Mouse (Mus musculus): ENCODE measurements around the gene Mpzl3. TPM values are rescaled to one million over a fixed set of nuclear protein-coding genes. Genes with fewer than 3 reads are reported as not detected.

The Mpzl3 gene
- polyA plus RNA-seq, 1 experiment from 2014 or later: 30.8 TPM

DNA sequence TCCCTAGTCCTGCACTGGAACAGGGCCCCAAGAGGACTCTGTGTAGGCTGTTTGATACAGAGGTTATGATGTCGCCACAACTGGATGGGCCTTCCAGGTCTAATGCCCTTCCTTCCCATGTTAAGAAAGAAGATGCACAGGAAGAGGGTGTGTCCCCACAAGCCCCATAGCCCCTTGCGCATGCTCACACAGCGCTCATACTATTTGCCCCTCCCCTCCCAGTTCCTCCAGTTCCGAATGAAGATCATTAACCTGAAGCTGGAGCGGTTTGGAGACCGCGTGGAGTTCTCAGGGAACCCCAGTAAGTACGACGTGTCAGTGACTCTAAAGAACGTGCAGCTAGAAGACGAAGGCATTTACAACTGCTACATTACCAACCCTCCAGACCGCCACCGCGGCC lies 70.2 kb downstream of the Mpzl3 start:
- no peak overlapping the region for H3K4me3 ChIP-seq (ENCODE audit: low read depth, low read length)
- H3K4me1 ChIP-seq (replicated peaks; ENCODE audit: control insufficient read depth, insufficient read depth): no peaks in the 10 kb centered on the region
- H3K9ac ChIP-seq (ENCODE audit: low read length): no peak overlapping the region
- H3K36me3 ChIP-seq (ENCODE audit: control insufficient read depth, insufficient read depth, low read length): no peaks in the 10 kb centered on the region
- no peak overlapping the region for H3K27ac ChIP-seq (replicated peaks)
- 90% methylated on average over 14 of the region's 14 CpGs for WGBS
- ATAC-seq (ENCODE audit: low FRiP score, low TSS enrichment) (no peak), DNase-seq (ENCODE audit: low spot score) (no peak)
- no peak overlapping the region for H3K4me2 ChIP-seq (replicated peaks; ENCODE audit: low read depth)
- TF ChIP-seq CTCF (IDR thresholded peaks at IDR 0.05; ENCODE audit: low read depth): no peak
- TF ChIP-seq EP300 (optimal IDR thresholded peaks at IDR 0.05): no peak
- no peaks in the 10 kb centered on the region for H3K9me3 ChIP-seq (ENCODE audit: control insufficient read depth, low read length)
- no peaks in the 10 kb centered on the region for H3K27me3 ChIP-seq (ENCODE audit: control insufficient read depth, insufficient read depth, low read length)

GRCm38 (mm10) chr9:45126941-45127340 lies 72.0 kb downstream of the Mpzl3 start:
- Histone ChIP-seq H3K9ac (ENCODE audit: low read length) (no peak overlapping the region), H3K9me3 (ENCODE audit: control insufficient read depth, low read length) (no peaks in the 10 kb centered on the region), H3K27me3 (ENCODE audit: control insufficient read depth, insufficient read depth, low read length) (no peaks in the 10 kb centered on the region), H3K4me3 (ENCODE audit: low read depth, low read length) (no peak overlapping the region), H3K4me2 (replicated peaks; ENCODE audit: low read depth) (no peak overlapping the region), H3K4me1 (replicated peaks; ENCODE audit: control insufficient read depth, insufficient read depth) (no peaks in the 10 kb centered on the region), H3K36me3 (ENCODE audit: control insufficient read depth, insufficient read depth, low read length) (no peaks in the 10 kb centered on the region), H3K27ac (replicated peaks) (no peak overlapping the region)
- ATAC-seq (ENCODE audit: low FRiP score, low TSS enrichment) (no peak), DNase-seq (ENCODE audit: low spot score) (no peak)
- 51% methylated on average over 7 of the region's 7 CpGs for WGBS
- TF ChIP-seq CTCF (IDR thresholded peaks at IDR 0.05; ENCODE audit: low read depth) (no peak), EP300 (optimal IDR thresholded peaks at IDR 0.05) (no peak)

Other genes starting within 250 kb of the Mpzl3 start
- gene Kmt2a, start 173.9 kb upstream of the Mpzl3 start, polyA plus RNA-seq (2015; fragmentation: Nextera tagmentation; extraction: Ambion mirVana): 3.9 and 4.3 TPM in 2 replicates
- gene Atp5l, start 134.4 kb upstream of the Mpzl3 start, polyA plus RNA-seq (2015; fragmentation: Nextera tagmentation; extraction: Ambion mirVana): 1,024 and 1,071 TPM in 2 replicates
- 11.7 and 14.3 TPM in 2 replicates for gene Ube4a, start 89.6 kb upstream of the Mpzl3 start, polyA plus RNA-seq (2015; fragmentation: Nextera tagmentation; extraction: Ambion mirVana)
- 0.16 and 0.39 TPM in 2 replicates for gene Cd3g, start 74.8 kb upstream of the Mpzl3 start, polyA plus RNA-seq (2015; fragmentation: Nextera tagmentation; extraction: Ambion mirVana)
- 0.15 TPM in 1 of 2 replicates, not detected in the other for gene Cd3d, start 73.4 kb upstream of the Mpzl3 start, polyA plus RNA-seq (2015; fragmentation: Nextera tagmentation; extraction: Ambion mirVana)
- 0.18 TPM in 1 of 2 replicates, not detected in the other for gene Cd3e, start 45.6 kb upstream of the Mpzl3 start, polyA plus RNA-seq (2015; fragmentation: Nextera tagmentation; extraction: Ambion mirVana)
- 38.1 and 45.4 TPM in 2 replicates for gene Mpzl2, start 15.4 kb upstream of the Mpzl3 start, polyA plus RNA-seq (2015; fragmentation: Nextera tagmentation; extraction: Ambion mirVana)
- gene Jaml, start 24.0 kb downstream of the Mpzl3 start, polyA plus RNA-seq (2015; fragmentation: Nextera tagmentation; extraction: Ambion mirVana): 3.4 and 3.5 TPM in 2 replicates
- 0.84 and 0.94 TPM in 2 replicates for gene Scn2b, start 62.6 kb downstream of the Mpzl3 start, polyA plus RNA-seq (2015; fragmentation: Nextera tagmentation; extraction: Ambion mirVana)
- 0.11 TPM in 2 replicates for gene Scn4b, start 83.2 kb downstream of the Mpzl3 start, polyA plus RNA-seq (2015; fragmentation: Nextera tagmentation; extraction: Ambion mirVana)
- gene BC049352, start 126.8 kb downstream of the Mpzl3 start, polyA plus RNA-seq (2015; fragmentation: Nextera tagmentation; extraction: Ambion mirVana): 0.11 and 0.12 TPM in 2 replicates
- gene Tmprss4, start 148.9 kb downstream of the Mpzl3 start, polyA plus RNA-seq (2015; fragmentation: Nextera tagmentation; extraction: Ambion mirVana): 23.4 and 25.3 TPM in 2 replicates
- 1.0 and 1.1 TPM in 2 replicates for gene Il10ra, start 214.0 kb downstream of the Mpzl3 start, polyA plus RNA-seq (2015; fragmentation: Nextera tagmentation; extraction: Ambion mirVana)